8 mouse cellular contexts compared by ENCODE assay signal in genomic region chr3:103808891-103809798, GRCm38 (mm10). TPM values are rescaled to one million over a fixed set of nuclear protein-coding genes. Genes with fewer than 3 reads are reported as not detected.
A peak's percentile ranks its signal among the peaks of the same experiment; 100 is the strongest.
DNase-seq lines count a peak whose midpoint lies in the region; ATAC-seq and TF ChIP-seq lines count a peak whose summit lies in the region.

Gene Dclre1b, minus strand, starts transcription at chr3:103809444.
Gene Ap4b1, plus strand, starts transcription at chr3:103809520.
Gene Gm43064, plus strand, starts transcription at chr3:103809573.

- peaks cover 21% of the 10 kb centered on the region for H3K4me1 ChIP-seq in forebrain, embryonic 10.5 days
- H3K4me1 ChIP-seq in heart, embryonic 15.5 days (replicated peaks): peaks cover 18% of the 10 kb centered on the region
- peaks cover 28 to 38% of the 10 kb centered on the region in 2 experiments for H3K4me1 ChIP-seq in liver, embryonic 14.5 days (replicated peaks; ENCODE audit: control insufficient read depth in 2 of 2, insufficient read depth in 2 of 2, low read length in 1 of 2)
- H3K4me1 ChIP-seq in neural tube, embryonic 11.5 days (ENCODE audit: control insufficient read depth, insufficient read depth, low read length): peaks cover 4% of the 10 kb centered on the region; the same call in 1 of the 2 replicates
- H3K4me1 ChIP-seq in stomach, postnatal 0 days (replicated peaks; ENCODE audit: control insufficient read depth, insufficient read depth): no peaks in the 10 kb centered on the region

- peak within 1 kb of the TSS; percentile 93 for H3K27ac ChIP-seq in forebrain, embryonic 10.5 days
- peak within 1 kb of the TSS; percentile 94 for H3K27ac ChIP-seq in heart, embryonic 15.5 days
- H3K27ac ChIP-seq in liver, embryonic 14.5 days: peak within 1 kb of the TSS; percentile 71
- H3K27ac ChIP-seq in neural tube, embryonic 11.5 days (ENCODE audit: low read depth, low read length): peak within 1 kb of the TSS; percentile 80
- H3K27ac ChIP-seq in stomach, postnatal 0 days (replicated peaks): peak within 1 kb of the TSS; percentile 96

- TF ChIP-seq CTCF in liver, embryonic 14.5 days (IDR thresholded peaks at IDR 0.05; ENCODE audit: low read depth): no peak
- TF ChIP-seq CTCF in stomach, postnatal 0 days (IDR thresholded peaks at IDR 0.05; ENCODE audit: low read depth): no peak

- H3K4me3 ChIP-seq in forebrain, embryonic 10.5 days: peak within 1 kb of the TSS; percentile 85
- peak within 1 kb of the TSS; percentile 84 for H3K4me3 ChIP-seq in heart, embryonic 15.5 days
- H3K4me3 ChIP-seq in liver, embryonic 14.5 days (ENCODE audit: insufficient read depth in 1 of 2, low read depth in 2 of 2, low read length in 2 of 2): peak within 1 kb of the TSS; percentile 83 to 96
- H3K4me3 ChIP-seq in neural tube, embryonic 11.5 days (ENCODE audit: low read depth, low read length): peak within 1 kb of the TSS; percentile 87
- H3K4me3 ChIP-seq in stomach, postnatal 0 days (ENCODE audit: low read depth, low read length): peak within 1 kb of the TSS; percentile 76

- H3K27me3 ChIP-seq in forebrain, embryonic 10.5 days (ENCODE audit: poor library complexity, severe bottlenecking): no peaks in the 10 kb centered on the region
- H3K27me3 ChIP-seq in heart, embryonic 15.5 days: no peaks in the 10 kb centered on the region
- H3K27me3 ChIP-seq in liver, embryonic 14.5 days (ENCODE audit: control insufficient read depth, insufficient read depth, low read length): no peaks in the 10 kb centered on the region
- no peaks in the 10 kb centered on the region for H3K27me3 ChIP-seq in neural tube, embryonic 11.5 days (ENCODE audit: control insufficient read depth, insufficient read depth, low read length)
- H3K27me3 ChIP-seq in stomach, postnatal 0 days (ENCODE audit: control insufficient read depth, insufficient read depth, low read length): no peaks in the 10 kb centered on the region

- TF ChIP-seq EP300 in liver, embryonic 14.5 days (IDR thresholded peaks at IDR 0.05; ENCODE audit: low read depth): no peak; the same call in 1 of the 2 replicates
- TF ChIP-seq EP300 in stomach, postnatal 0 days (optimal IDR thresholded peaks at IDR 0.05): peak; percentile 91

- WGBS in forebrain, embryonic 10.5 days: under 1% methylated on average over 62 of the region's 70 CpGs
- under 1% methylated on average over 65 of the region's 70 CpGs for WGBS in heart, embryonic 15.5 days
- WGBS in liver, embryonic 14.5 days (ENCODE audit: insufficient replicate concordance): under 1% methylated on average over 62 of the region's 70 CpGs
- under 1% methylated on average over 61 of the region's 70 CpGs for WGBS in neural tube, embryonic 11.5 days
- WGBS in stomach, postnatal 0 days: under 1% methylated on average over 61 of the region's 70 CpGs

- peaks cover 41% of the 10 kb centered on the region for H3K36me3 ChIP-seq in forebrain, embryonic 10.5 days (replicated peaks)
- peaks cover 21% of the 10 kb centered on the region for H3K36me3 ChIP-seq in heart, embryonic 15.5 days
- peaks cover 46% of the 10 kb centered on the region for H3K36me3 ChIP-seq in liver, embryonic 14.5 days (replicated peaks; ENCODE audit: control insufficient read depth, insufficient read depth, low read depth)
- no peaks in the 10 kb centered on the region for H3K36me3 ChIP-seq in neural tube, embryonic 11.5 days (ENCODE audit: control insufficient read depth, insufficient read depth, low read length)
- H3K36me3 ChIP-seq in stomach, postnatal 0 days (ENCODE audit: control insufficient read depth, insufficient read depth, low read length): no peaks in the 10 kb centered on the region

- no peaks in the 10 kb centered on the region for H3K9me3 ChIP-seq in forebrain, embryonic 10.5 days
- no peaks in the 10 kb centered on the region for H3K9me3 ChIP-seq in heart, embryonic 15.5 days (replicated peaks)
- no peaks in the 10 kb centered on the region for H3K9me3 ChIP-seq in liver, embryonic 14.5 days (ENCODE audit: control insufficient read depth, low read length)
- H3K9me3 ChIP-seq in neural tube, embryonic 11.5 days (ENCODE audit: control insufficient read depth, low read length): no peaks in the 10 kb centered on the region
- no peaks in the 10 kb centered on the region for H3K9me3 ChIP-seq in stomach, postnatal 0 days (ENCODE audit: control insufficient read depth, low read length)

- H3K4me2 ChIP-seq in heart, embryonic 15.5 days: peak within 1 kb of the TSS; percentile 83
- peak within 1 kb of the TSS; percentile 91 for H3K4me2 ChIP-seq in liver, embryonic 14.5 days (ENCODE audit: low read depth)
- peak within 1 kb of the TSS; percentile 76 for H3K4me2 ChIP-seq in neural tube, embryonic 11.5 days (ENCODE audit: low read depth)
- peak within 1 kb of the TSS; percentile 83 for H3K4me2 ChIP-seq in stomach, postnatal 0 days (replicated peaks; ENCODE audit: low read depth)

- ATAC-seq in CD4-positive, CD25-positive, alpha-beta regulatory T cell, adult 4 months: peak; percentile 87
- peak; percentile 94 for ATAC-seq in heart, embryonic 15.5 days (replicated peaks; ENCODE audit: insufficient number of reproducible peaks, insufficient read depth, low FRiP score, low read depth)
- ATAC-seq in liver, embryonic 14.5 days (ENCODE audit: insufficient read depth): peak; percentile 91
- peak; percentile 96 for ATAC-seq in neural tube, embryonic 11.5 days (ENCODE audit: insufficient read depth, low FRiP score, low TSS enrichment)
- ATAC-seq in stomach, postnatal 0 days (ENCODE audit: low FRiP score, low TSS enrichment): peak; percentile 96

- H3K9ac ChIP-seq in heart, embryonic 15.5 days: peak within 1 kb of the TSS; percentile 84
- peak within 1 kb of the TSS; percentile 73 for H3K9ac ChIP-seq in liver, embryonic 14.5 days (replicated peaks)
- peak within 1 kb of the TSS; percentile 71 for H3K9ac ChIP-seq in neural tube, embryonic 11.5 days (ENCODE audit: low read length)
- peak within 1 kb of the TSS; percentile 90 for H3K9ac ChIP-seq in stomach, postnatal 0 days (ENCODE audit: low read length)

- peak; percentile 67 for DNase-seq in c-Kit-negative CD71-positive TER-119-positive erythroid progenitor cells, embryonic 14.5 days (ENCODE audit: low read depth, low spot score)
- peak; percentile 91 for DNase-seq in forebrain, embryonic 10.5 days (ENCODE audit: extremely low spot score, low spot score)
- peak; percentile 95 to 97 for DNase-seq in kidney, postnatal 25 days
- DNase-seq in liver, embryonic 14.5 days (ENCODE audit: low read depth in 3 of 3, low spot score in 3 of 3): peak; percentile 81 to 82 (median 82)
- peak; percentile 96 for DNase-seq in neural tube, embryonic 11.5 days (ENCODE audit: low spot score)
- DNase-seq in stomach, postnatal 0 days (ENCODE audit: low spot score): peak; percentile 95

RNA-seq across cellular contexts. Expression of gene Dclre1b, which starts in this region (rescaled TPM):
- 10 to 100 TPM; 17.5 to 19.5 TPM for polyA plus RNA-seq in CD4-positive, CD25-positive, alpha-beta regulatory T cell, adult 4 months (2017; shearing (Covaris generic))
- 37.2 and 40.5 TPM in 2 replicates for polyA plus RNA-seq in forebrain, embryonic 10.5 days (2016; fragmentation: Nextera tagmentation; extraction: Ambion mirVana)
- polyA plus RNA-seq in heart, embryonic 15.5 days (2015; fragmentation: Nextera tagmentation; extraction: Ambion mirVana): 14.4 and 20.5 TPM in 2 replicates
- 9.7 and 11.5 TPM in 2 replicates for polyA plus RNA-seq in liver, embryonic 14.5 days (2012; rRNA removed)
- 24.9 and 27.4 TPM in 2 replicates for polyA plus RNA-seq in liver, embryonic 14.5 days (2014; fragmentation: Nextera tagmentation; extraction: Ambion mirVana)
- 33.5 and 35.9 TPM in 2 replicates for polyA plus RNA-seq in neural tube, embryonic 11.5 days (2014; fragmentation: Nextera tagmentation; extraction: Ambion mirVana)
- polyA plus RNA-seq in stomach, postnatal 0 days (2015; fragmentation: Nextera tagmentation; extraction: Ambion mirVana): 15.3 and 16.3 TPM in 2 replicates

RNA-seq across cellular contexts. Expression of gene Ap4b1, which starts in this region (rescaled TPM):
- polyA plus RNA-seq in CD4-positive, CD25-positive, alpha-beta regulatory T cell, adult 4 months (2017; shearing (Covaris generic)): 10 to 100 TPM; 20.6 to 31.7 TPM
- 19.3 and 22.3 TPM in 2 replicates for polyA plus RNA-seq in forebrain, embryonic 10.5 days (2016; fragmentation: Nextera tagmentation; extraction: Ambion mirVana)
- polyA plus RNA-seq in heart, embryonic 15.5 days (2015; fragmentation: Nextera tagmentation; extraction: Ambion mirVana): 13.6 and 19.0 TPM in 2 replicates
- polyA plus RNA-seq in liver, embryonic 14.5 days (2012; rRNA removed): 11.0 and 11.4 TPM in 2 replicates
- polyA plus RNA-seq in liver, embryonic 14.5 days (2014; fragmentation: Nextera tagmentation; extraction: Ambion mirVana): 12.8 and 15.3 TPM in 2 replicates
- polyA plus RNA-seq in neural tube, embryonic 11.5 days (2014; fragmentation: Nextera tagmentation; extraction: Ambion mirVana): 27.4 and 27.6 TPM in 2 replicates
- 12.2 TPM in 2 replicates for polyA plus RNA-seq in stomach, postnatal 0 days (2015; fragmentation: Nextera tagmentation; extraction: Ambion mirVana)

RNA-seq across cellular contexts. Expression of gene Gm43064, which starts in this region (rescaled TPM):
- under 1 TPM in 1 of 2 experiments, not detected in 1; 0.52 TPM for polyA plus RNA-seq in CD4-positive, CD25-positive, alpha-beta regulatory T cell, adult 4 months (2017; shearing (Covaris generic))
- polyA plus RNA-seq in forebrain, embryonic 10.5 days (2016; fragmentation: Nextera tagmentation; extraction: Ambion mirVana): 0.17 TPM in 1 of 2 replicates, not detected in the other
- polyA plus RNA-seq in heart, embryonic 15.5 days (2015; fragmentation: Nextera tagmentation; extraction: Ambion mirVana): 0.23 TPM in 1 of 2 replicates, not detected in the other
- polyA plus RNA-seq in liver, embryonic 14.5 days (2012; rRNA removed): 0.48 and 1.6 TPM in 2 replicates
- 0.10 and 0.34 TPM in 2 replicates for polyA plus RNA-seq in liver, embryonic 14.5 days (2014; fragmentation: Nextera tagmentation; extraction: Ambion mirVana)
- polyA plus RNA-seq in neural tube, embryonic 11.5 days (2014; fragmentation: Nextera tagmentation; extraction: Ambion mirVana): 0.14 and 0.19 TPM in 2 replicates
- 0.30 and 0.61 TPM in 2 replicates for polyA plus RNA-seq in stomach, postnatal 0 days (2015; fragmentation: Nextera tagmentation; extraction: Ambion mirVana)

Comparison
In these comparisons a context has a peak if more than half of its experiments do, and no peak if none do; other contexts are left out.
1. Peak in every context shown above with its lines: DNase-seq, ATAC-seq, H3K4me3 ChIP-seq and H3K27ac ChIP-seq.